Mouse (Mus musculus) liver, embryonic 16.5 days (tissue): Measurements from ENCODE around the gene Svs6. TPM values are rescaled to one million over a fixed set of nuclear protein-coding genes. Genes with fewer than 3 reads are reported as not detected.

Source experiments
- microRNA-seq: library from miRNA; unstranded; fragments of <30 nt; microRNA quantifications from one replicate; pipeline ENCODE4, GENCODE M21; 2016
- polyA plus RNA-seq: library from polyadenylated mRNA; unstranded; fragments of >200 nt; fragmentation: Nextera tagmentation; extraction: Ambion mirVana; gene quantifications from 2 replicates; pipeline ENCODE4 v1.2.1, GENCODE M21; 2015

The Svs6 gene
- polyA plus RNA-seq, 1 experiment from 2014 or later = not detected

Small RNA genes within 50 kb of the gene (microRNA-seq; reads per million reads assigned to microRNA genes)
- not detected for gene Mir7678

Other genes starting within 250 kb of the Svs6 start
- gene Stk4, start 246.4 kb upstream of the Svs6 start, polyA plus RNA-seq = 12.8 and 14.0 TPM in 2 replicates
- gene Tomm34, start 245.6 kb upstream of the Svs6 start, polyA plus RNA-seq = 16.2 and 16.9 TPM in 2 replicates
- gene Kcns1, start 145.6 kb upstream of the Svs6 start, polyA plus RNA-seq = not detected in 2 replicates
- not detected in 2 replicates for gene Wfdc5, start 134.0 kb upstream of the Svs6 start, polyA plus RNA-seq
- gene Wfdc12, start 126.1 kb upstream of the Svs6 start, polyA plus RNA-seq = not detected in 2 replicates
- not detected in 2 replicates for gene Wfdc15a, start 116.6 kb upstream of the Svs6 start, polyA plus RNA-seq
- 0.45 TPM in 1 of 2 replicates, not detected in the other for gene Wfdc15b, start 95.1 kb upstream of the Svs6 start, polyA plus RNA-seq
- gene Svs2, start 78.3 kb upstream of the Svs6 start, polyA plus RNA-seq = not detected in 2 replicates
- not detected in 2 replicates for gene Svs3b, start 60.1 kb upstream of the Svs6 start, polyA plus RNA-seq
- gene Svs4, start 38.3 kb upstream of the Svs6 start, polyA plus RNA-seq = not detected in 2 replicates
- not detected in 2 replicates for gene Svs3a, start 27.5 kb upstream of the Svs6 start, polyA plus RNA-seq
- gene Svs5, start 16.0 kb downstream of the Svs6 start, polyA plus RNA-seq = not detected in 2 replicates
- gene Slpi, start 72.3 kb downstream of the Svs6 start, polyA plus RNA-seq = 22.6 and 26.6 TPM in 2 replicates
- 0.14 and 0.89 TPM in 2 replicates for gene Rbpjl, start 86.4 kb downstream of the Svs6 start, polyA plus RNA-seq
- 0.09 and 0.12 TPM in 2 replicates for gene Matn4, start 88.4 kb downstream of the Svs6 start, polyA plus RNA-seq
- 70.1 and 72.5 TPM in 2 replicates for gene Sdc4, start 127.1 kb downstream of the Svs6 start, polyA plus RNA-seq
- gene Sys1, start 140.2 kb downstream of the Svs6 start, polyA plus RNA-seq = 24.5 and 24.8 TPM in 2 replicates
- gene Gm20458, start 144.2 kb downstream of the Svs6 start, polyA plus RNA-seq = 4.6 and 5.6 TPM in 2 replicates
- gene Trp53tg5, start 157.0 kb downstream of the Svs6 start, polyA plus RNA-seq = not detected in 2 replicates
- 1.5 and 2.7 TPM in 2 replicates for gene Dbndd2, start 169.4 kb downstream of the Svs6 start, polyA plus RNA-seq
- gene Pigt, start 180.8 kb downstream of the Svs6 start, polyA plus RNA-seq = 20.8 and 24.0 TPM in 2 replicates
- gene Wfdc2, start 245.7 kb downstream of the Svs6 start, polyA plus RNA-seq = 0.76 and 1.7 TPM in 2 replicates